Mouse (Mus musculus) small intestine, adult 2 months (tissue): ENCODE measurements around the gene Ifi205.
"Not testable (repeated sequence)": the region's sequence is repeated elsewhere in the genome, so short reads cannot be mapped to it uniquely, and the experiment has no call there.

Source experiments
- CTCF ChIP-seq: fragments of 200-500 bp; IDR thresholded peaks from 2 replicates; pipeline ENCODE4 v1.5.1; 2012; ENCODE audit warnings: low read depth, mild to moderate bottlenecking, control low read depth, inconsistent platforms, low read length, moderate library complexity, mixed read lengths; ENCODE audit not compliant: insufficient replicate concordance, insufficient read length; ENCODE audit errors: extremely low read depth
- POLR2A ChIP-seq: fragments of 200-500 bp; IDR thresholded peaks from 2 replicates; pipeline ENCODE4 v1.6.1; 2012; ENCODE audit warnings: low read depth, mild to moderate bottlenecking, control low read depth, inconsistent platforms, low read length, moderate library complexity

- not testable (repeated sequence) for TF ChIP-seq CTCF, POLR2A
Observed at GRCm38 (mm10) chr1:174007050-174007449, 24.6 kb downstream of the Ifi205 start.
